Mouse (Mus musculus) liver, embryonic 11.5 days (tissue): ENCODE measurements at regions not wholly inside any gene's neighbourhood (a gene's known extent, or its start where the extent isn't known, plus 50 kb on each side); places are given as distances from the start of the nearest gene placed in this dataset.

Experiments used
- ATAC-seq: fragments of 200-750 bp; cut with Nextera tagmentation; replicated peaks from 2 replicates; pipeline ENCODE4 v1.8.0; 2017; ENCODE audit warnings: moderate number of reproducible peaks, mild to moderate bottlenecking, moderate TSS enrichment, moderate library complexity; ENCODE audit not compliant: low FRiP score
- DNase-seq: peaks from one replicate; pipeline ENCODE4 v3.0.0-alpha.2; 2017; ENCODE audit warnings: low spot score
- H3K27ac ChIP-seq: fragments of 300-500 bp; sonication (generic); 2 replicates; pipeline ENCODE4 v1.5.1; 2014; ENCODE audit warnings: mild to moderate bottlenecking, low read depth, low read length, control low read depth
- H3K27me3 ChIP-seq: fragments of 300-500 bp; sonication (generic); replicated peaks from 2 replicates; pipeline ENCODE4 v1.6.1; 2014; ENCODE audit warnings: low read length, mixed read lengths; ENCODE audit not compliant: control insufficient read depth, insufficient read depth
- H3K36me3 ChIP-seq: fragments of 300-500 bp; sonication (generic); 2 replicates; pipeline ENCODE4 v1.6.1; 2014; ENCODE audit warnings: mild to moderate bottlenecking, low read length, moderate library complexity, mixed read lengths; ENCODE audit not compliant: control insufficient read depth, insufficient read depth
- H3K4me1 ChIP-seq: fragments of 300-500 bp; sonication (generic); replicated peaks from 2 replicates; pipeline ENCODE4 v1.6.1; 2014; ENCODE audit warnings: low read length, mixed read lengths; ENCODE audit not compliant: control insufficient read depth, insufficient read depth
- H3K4me2 ChIP-seq: fragments of 300-500 bp; sonication (generic); 2 replicates; pipeline ENCODE4 v1.6.1; 2014; ENCODE audit warnings: mild to moderate bottlenecking, control low read depth, moderate library complexity
- H3K4me3 ChIP-seq: fragments of 300-500 bp; sonication (generic); 2 replicates; pipeline ENCODE4 v1.5.1; 2014; ENCODE audit warnings: low read depth, low read length, control low read depth
- H3K9ac ChIP-seq: fragments of 300-500 bp; sonication (generic); 2 replicates; pipeline ENCODE4 v1.6.1; 2014; ENCODE audit warnings: low read depth, low read length, control low read depth
- H3K9me3 ChIP-seq: fragments of 300-500 bp; sonication (generic); 2 replicates; pipeline ENCODE4 v1.6.1; 2016; ENCODE audit warnings: low read length, inconsistent platforms, mixed read lengths; ENCODE audit not compliant: control insufficient read depth
- WGBS: fragments of 180-500 bp; shearing (Covaris S2); extraction: QIAGEN DNeasy Blood & Tissue Kit; methylation state at CpG from one replicate; pipeline ENCODE4 v1.1.7; 2014; 5-methylcytosine and 5-hydroxymethylcytosine counted together

DNA sequence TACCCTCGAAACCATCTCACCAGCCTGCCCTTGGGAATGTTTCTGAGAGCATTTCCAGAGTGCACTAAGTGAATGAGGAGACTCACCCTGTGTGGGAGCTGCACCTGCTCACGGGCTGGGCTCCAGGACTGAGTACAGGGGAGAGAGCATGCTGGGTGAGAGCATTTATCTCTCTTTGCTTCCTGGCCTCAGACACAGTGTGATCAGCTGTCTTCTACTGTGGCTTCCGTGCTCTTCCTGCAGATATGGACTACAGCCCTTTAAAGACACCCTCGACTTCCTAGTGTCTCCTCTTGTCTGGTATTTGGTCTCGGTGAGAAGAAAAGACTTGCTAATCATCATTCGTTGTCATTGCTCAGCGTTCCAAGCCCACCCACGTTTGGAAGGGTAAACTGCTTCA is 274.9 kb downstream of the Cd83 start:
- no peaks in the 10 kb centered on the region for H3K27me3 ChIP-seq
- 27% methylated on average over 8 of the region's 8 CpGs for WGBS
- DNase-seq, result no peak
- H3K27ac ChIP-seq, result no peak overlapping the region
- ATAC-seq, result no peak
- peaks cover 8% of the 10 kb centered on the region; the same call in 1 of the 2 replicates for H3K4me1 ChIP-seq
- no peaks in the 10 kb centered on the region for H3K36me3 ChIP-seq
- H3K9ac ChIP-seq, result no peak overlapping the region
- no peaks in the 10 kb centered on the region for H3K9me3 ChIP-seq
- no peak overlapping the region for H3K4me2 ChIP-seq
- no peak overlapping the region for H3K4me3 ChIP-seq

DNA sequence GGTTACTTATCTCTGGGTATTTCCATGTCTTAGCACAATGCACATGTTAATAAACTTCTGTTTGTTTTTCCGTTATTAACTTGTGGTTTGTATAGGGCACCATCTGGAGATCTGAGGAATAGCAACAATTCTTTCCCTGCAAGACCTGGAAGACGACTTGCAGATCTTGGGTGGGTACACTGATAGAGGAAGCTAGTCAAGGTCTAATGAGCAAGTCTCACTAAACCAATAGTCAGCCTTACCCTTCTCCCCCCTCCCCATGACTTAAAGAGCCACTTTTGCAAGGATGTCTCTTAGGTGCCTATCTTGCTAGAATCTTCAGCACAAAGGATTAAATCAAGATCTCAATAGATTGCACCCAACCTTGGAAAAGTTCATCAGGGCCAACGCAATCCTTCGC is 276.7 kb downstream of the Cd83 start:
- Histone ChIP-seq H3K4me2 (no peak overlapping the region), H3K27me3 (no peaks in the 10 kb centered on the region; the same call in 1 of the 2 replicates), H3K4me3 (no peak overlapping the region), H3K27ac (no peak overlapping the region), H3K36me3 (no peaks in the 10 kb centered on the region), H3K4me1 (peaks cover 15% of the 10 kb centered on the region), H3K9me3 (no peaks in the 10 kb centered on the region), H3K9ac (no peak overlapping the region)
- WGBS, result 75% methylated on average over 4 of the region's 4 CpGs
- ATAC-seq (no peak), DNase-seq (no peak)

DNA sequence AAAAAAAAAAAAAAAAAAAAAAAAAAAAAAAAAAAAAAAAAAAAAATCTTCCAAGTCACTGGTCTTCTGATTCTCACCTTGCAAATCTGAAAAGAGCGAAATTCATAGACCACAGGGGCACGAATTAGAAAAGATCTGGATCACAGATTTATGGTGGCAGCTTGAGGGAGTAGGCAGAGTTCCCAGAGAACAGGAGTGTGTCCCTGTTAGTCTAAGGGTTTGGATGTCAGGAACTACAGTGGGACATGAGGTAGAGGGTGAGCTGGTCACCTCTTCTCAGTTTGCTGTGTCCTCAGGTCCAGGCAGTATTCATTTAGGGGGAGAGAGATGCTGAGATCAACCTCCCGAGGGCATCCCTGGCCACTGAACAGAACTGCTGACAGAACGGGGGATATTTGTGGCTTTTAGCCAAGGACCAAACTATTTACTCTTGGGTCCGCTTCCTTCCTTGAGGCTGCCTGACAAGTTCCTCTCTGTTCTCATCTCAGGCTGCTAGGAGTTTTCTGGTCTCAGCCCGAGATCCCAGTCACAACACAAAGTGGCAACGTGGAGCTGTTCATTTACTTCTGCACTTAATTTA is 277.2 kb downstream of the Cd83 start:
- H3K9ac ChIP-seq, result no peak overlapping the region
- 36% methylated on average over 7 of the region's 7 CpGs for WGBS

DNA sequence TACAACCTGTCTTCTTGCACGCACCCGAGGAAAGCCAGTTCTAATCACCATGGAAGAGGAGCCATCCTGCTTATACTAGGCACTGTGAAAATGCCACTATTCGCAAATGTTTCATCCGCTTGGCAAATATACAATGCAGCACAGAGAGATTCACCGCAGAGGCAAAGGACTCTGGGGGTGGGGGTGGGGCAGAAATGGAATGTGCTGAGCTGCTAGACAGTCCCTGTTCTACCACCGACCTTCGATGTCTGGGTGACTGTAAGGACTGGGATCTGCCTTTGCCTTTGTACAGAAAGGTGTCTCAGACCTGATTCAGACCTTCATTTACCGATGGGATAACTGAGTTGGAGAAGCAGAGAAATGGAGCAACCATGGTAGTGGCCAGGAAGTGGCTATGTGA is 278.7 kb downstream of the Cd83 start:
- H3K4me1 ChIP-seq, result peaks cover 18% of the 10 kb centered on the region
- no peaks in the 10 kb centered on the region for H3K36me3 ChIP-seq
- H3K27me3 ChIP-seq, result no peaks in the 10 kb centered on the region; the same call in 1 of the 2 replicates
- DNase-seq (no peak), ATAC-seq (no peak)
- no peak overlapping the region for H3K9ac ChIP-seq
- no peak overlapping the region for H3K4me3 ChIP-seq
- H3K9me3 ChIP-seq, result no peaks in the 10 kb centered on the region
- 74% methylated on average over 8 of the region's 8 CpGs for whole genome bisulfite sequencing
- H3K4me2 ChIP-seq, result no peak overlapping the region
- no peak overlapping the region for H3K27ac ChIP-seq

More for the DNA sequence above, 277.2 kb downstream of the Cd83 start:
- DNase-seq (no peak), ATAC-seq (no peak)
- H3K27ac ChIP-seq, result no peak overlapping the region
- H3K4me2 ChIP-seq, result no peak overlapping the region
- H3K9me3 ChIP-seq, result no peaks in the 10 kb centered on the region
- H3K4me3 ChIP-seq, result no peak overlapping the region
- H3K27me3 ChIP-seq, result no peaks in the 10 kb centered on the region; the same call in 1 of the 2 replicates
- H3K36me3 ChIP-seq, result no peaks in the 10 kb centered on the region
- peaks cover 18% of the 10 kb centered on the region for H3K4me1 ChIP-seq

DNA sequence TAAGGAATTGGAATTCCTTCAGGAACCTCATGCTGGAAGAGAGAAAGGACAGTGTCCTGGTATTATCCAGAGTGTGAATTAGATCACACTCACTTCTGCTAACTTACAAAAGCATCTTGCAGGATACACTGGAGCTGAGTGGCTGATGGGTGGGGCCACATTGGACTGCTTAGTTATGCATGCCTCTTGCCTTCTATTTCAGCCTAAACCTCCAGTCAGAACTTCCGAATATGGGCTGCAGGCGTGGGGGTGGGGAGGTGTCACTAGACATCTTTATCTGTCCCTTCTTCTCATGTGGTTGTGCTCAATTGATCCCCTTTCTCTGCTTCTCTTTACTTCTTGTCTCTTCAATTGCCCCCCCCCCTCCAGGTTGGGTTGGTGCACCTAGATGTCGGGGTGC is 279.5 kb downstream of the Cd83 start:
- Histone ChIP-seq H3K4me2 (no peak overlapping the region), H3K9ac (no peak overlapping the region), H3K9me3 (no peaks in the 10 kb centered on the region), H3K27me3 (no peaks in the 10 kb centered on the region; the same call in 1 of the 2 replicates), H3K36me3 (no peaks in the 10 kb centered on the region), H3K4me3 (no peak overlapping the region), H3K4me1 (peaks cover 18% of the 10 kb centered on the region), H3K27ac (no peak overlapping the region)
- 62% methylated on average over 3 of the region's 3 CpGs for WGBS
- ATAC-seq (no peak), DNase-seq (no peak)

DNA sequence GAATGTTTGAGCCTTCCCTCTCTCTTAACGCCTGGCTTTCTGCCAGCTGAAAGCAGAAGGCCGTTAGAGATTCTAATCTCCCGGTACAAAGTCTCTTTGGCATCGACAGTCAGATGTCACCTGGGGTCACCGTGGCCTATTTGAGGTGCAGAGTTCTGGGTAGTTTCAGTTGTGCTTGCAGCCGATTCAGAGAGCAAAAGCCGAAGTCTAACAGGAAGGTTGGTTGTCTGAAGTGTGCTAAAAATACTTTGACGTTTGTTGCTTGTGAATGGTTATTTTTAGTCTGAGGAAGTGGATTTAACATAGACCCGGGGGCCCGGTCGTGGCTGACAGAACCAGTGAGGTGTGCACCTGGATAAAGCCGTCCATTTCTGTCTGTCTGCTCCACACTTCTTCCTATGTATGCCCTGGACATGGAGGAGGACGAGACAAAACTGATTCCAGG is 281.2 kb downstream of the Cd83 start:
- H3K4me1 ChIP-seq, result peaks cover 15% of the 10 kb centered on the region
- H3K4me3 ChIP-seq, result no peak overlapping the region
- ATAC-seq (no peak), DNase-seq (no peak)
- no peaks in the 10 kb centered on the region for H3K9me3 ChIP-seq
- no peaks in the 10 kb centered on the region; the same call in 1 of the 2 replicates for H3K27me3 ChIP-seq
- no peak overlapping the region for H3K9ac ChIP-seq
- WGBS, result 16% methylated on average over 13 of the region's 13 CpGs
- H3K36me3 ChIP-seq, result no peaks in the 10 kb centered on the region
- peak overlapping the region; percentile 21; the same call in 1 of the 2 replicates for H3K27ac ChIP-seq
- peak overlapping the region; percentile 18; the same call in 1 of the 2 replicates for H3K4me2 ChIP-seq

DNA sequence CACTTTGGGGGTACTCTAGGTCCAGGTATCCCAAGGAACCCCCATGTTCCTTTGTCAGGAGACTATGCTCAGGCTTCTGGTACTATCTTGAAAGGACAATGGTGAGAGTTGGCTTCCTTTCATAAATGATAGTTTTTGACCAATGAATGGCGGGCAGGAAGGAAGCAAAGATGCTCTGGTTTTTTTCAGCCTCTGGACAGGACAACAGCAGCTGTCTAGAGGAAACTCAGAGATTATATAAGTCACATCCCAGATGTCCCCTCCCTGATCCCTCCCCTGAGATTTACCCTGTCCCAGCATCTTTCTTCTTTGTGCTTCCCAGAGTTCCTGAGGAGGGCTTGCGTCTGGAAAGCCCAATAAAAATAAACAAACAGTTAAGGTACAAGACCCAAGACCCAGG is 282.7 kb downstream of the Cd83 start:
- H3K9ac ChIP-seq, result no peak overlapping the region
- no peaks in the 10 kb centered on the region for H3K36me3 ChIP-seq
- ATAC-seq (no peak), DNase-seq (no peak)
- no peak overlapping the region for H3K27ac ChIP-seq
- no peak overlapping the region for H3K4me2 ChIP-seq
- H3K4me1 ChIP-seq, result peaks cover 15% of the 10 kb centered on the region
- no peak overlapping the region for H3K4me3 ChIP-seq
- 64% methylated on average over 2 of the region's 2 CpGs for WGBS
- no peaks in the 10 kb centered on the region for H3K9me3 ChIP-seq
- H3K27me3 ChIP-seq, result no peaks in the 10 kb centered on the region; the same call in 1 of the 2 replicates

DNA sequence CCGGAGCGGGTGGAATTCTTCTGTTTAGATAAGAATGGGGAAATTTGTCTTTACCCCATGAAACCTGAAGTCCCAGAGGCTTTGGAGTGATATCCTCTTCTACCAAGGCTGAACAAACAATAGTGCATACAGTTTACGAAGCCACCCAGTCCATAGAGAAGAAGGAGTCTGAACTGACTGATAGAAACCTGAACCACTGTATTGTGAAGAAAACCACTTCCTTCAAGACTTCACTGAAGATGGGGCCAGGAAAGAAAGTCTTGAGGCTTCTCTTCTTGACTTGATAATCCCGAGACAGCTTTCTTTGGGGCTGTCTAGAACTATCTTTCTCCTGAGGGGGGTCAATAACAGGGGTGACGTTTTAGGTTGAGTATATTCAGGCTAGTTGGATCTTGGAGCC is 284.4 kb downstream of the Cd83 start:
- DNase-seq (no peak), ATAC-seq (no peak)
- no peak overlapping the region for H3K4me3 ChIP-seq
- peaks cover 14% of the 10 kb centered on the region for H3K4me1 ChIP-seq
- H3K27me3 ChIP-seq, result no peaks in the 10 kb centered on the region; the same call in 1 of the 2 replicates
- 61% methylated on average over 5 of the region's 5 CpGs for WGBS
- no peak overlapping the region for H3K27ac ChIP-seq
- H3K4me2 ChIP-seq, result no peak overlapping the region
- H3K9me3 ChIP-seq, result no peaks in the 10 kb centered on the region
- H3K9ac ChIP-seq, result no peak overlapping the region
- no peaks in the 10 kb centered on the region for H3K36me3 ChIP-seq

DNA sequence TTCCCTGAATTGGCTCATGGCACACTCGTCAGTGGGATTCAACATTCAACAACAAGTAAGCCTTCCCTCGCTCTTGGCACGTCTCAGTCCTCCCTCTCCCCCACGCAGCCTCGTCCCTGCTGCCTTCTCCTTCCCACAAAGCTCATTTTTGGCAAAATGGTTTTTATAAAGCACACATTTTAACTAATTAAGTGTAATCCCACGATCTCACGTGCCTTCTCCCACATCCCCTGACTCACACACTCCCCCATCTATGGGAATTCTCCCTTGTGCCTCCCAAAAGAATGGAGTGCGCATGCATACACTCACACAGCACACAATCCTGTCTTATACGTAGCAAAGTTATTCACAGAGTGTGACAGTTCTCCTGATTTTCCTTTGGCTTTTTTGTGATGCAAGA is 288.5 kb downstream of the Cd83 start:
- no peak overlapping the region for H3K4me3 ChIP-seq
- no peaks in the 10 kb centered on the region for H3K27me3 ChIP-seq
- no peak overlapping the region for H3K4me2 ChIP-seq
- H3K27ac ChIP-seq, result no peak overlapping the region
- no peak overlapping the region for H3K9ac ChIP-seq
- H3K36me3 ChIP-seq, result no peaks in the 10 kb centered on the region
- DNase-seq, result no peak
- no peaks in the 10 kb centered on the region for H3K9me3 ChIP-seq
- WGBS, result 81% methylated on average over 9 of the region's 9 CpGs
- H3K4me1 ChIP-seq, result no peaks in the 10 kb centered on the region
- ATAC-seq, result no peak
